Mouse (Mus musculus) liver, embryonic 14.5 days (tissue): ENCODE measurements at regions not wholly inside any gene's neighbourhood (a gene's known extent, or its start where the extent isn't known, plus 50 kb on each side); places are given as distances from the start of the nearest gene placed in this dataset.

Experiments
- CTCF ChIP-seq: IDR thresholded peaks from 2 replicates; pipeline ENCODE4 v1.5.1; 2016; ENCODE audit warnings: antibody characterized with exemption, low read depth, control low read depth
- EP300 ChIP-seq: IDR thresholded peaks from 2 replicates; pipeline ENCODE4 v1.6.1; 2016; ENCODE audit warnings: antibody characterized with exemption, low read depth

DNA sequence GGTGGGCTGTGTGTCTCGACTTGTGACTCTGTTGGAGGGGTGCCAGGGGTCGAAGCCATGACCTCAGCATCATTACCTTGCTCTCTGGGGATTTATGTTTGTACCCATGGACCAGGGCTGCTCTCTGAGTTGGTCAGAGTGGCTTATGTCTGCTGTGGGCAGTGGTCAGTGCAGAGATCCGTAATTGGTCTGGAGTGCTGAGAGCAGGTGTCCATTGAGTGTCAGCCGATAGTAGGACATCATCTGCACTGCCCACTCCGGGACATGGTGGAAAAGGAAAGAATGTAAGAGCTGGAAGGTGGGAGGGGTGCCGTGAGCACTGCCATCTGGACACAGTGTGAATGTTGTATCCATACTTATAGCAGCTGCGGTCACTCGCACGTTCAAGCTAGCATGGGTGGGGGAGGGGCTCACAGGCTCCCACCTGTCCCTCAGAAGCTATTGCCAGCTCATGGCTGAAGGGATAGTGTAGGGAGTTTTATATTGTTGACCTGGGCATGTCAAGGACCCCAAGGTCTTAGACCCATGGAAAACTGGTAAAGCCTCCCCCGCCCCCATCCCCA lies 94.4 kb upstream of the 1700021F07Rik start:
- TF ChIP-seq CTCF: no peak
- TF ChIP-seq EP300: no peak
